Mouse (Mus musculus) cerebellum, postnatal 25 days (tissue): ENCODE measurements around the gene Gm14124.
"Not testable (repeated sequence)": the region's sequence is repeated elsewhere in the genome, so short reads cannot be mapped to it uniquely, and the experiment has no call there.

Experiments
- DNase-seq, 2 experiments: peaks; one replicate each; pipeline ENCODE4 v3.0.0; 2021; ENCODE audit warnings: mixed read lengths in 2 of 2

Gene Gm14124

GRCm38 (mm10) chr2:150257291-150257690 lies at the start of gene Gm14124:
Gm14124 (plus strand) TSS chr2:150257517.
- not testable (repeated sequence) for DNase-seq

- peak; percentile 78 to 82 for DNase-seq
These were observed 39.5 kb upstream of the Gm14124 start, which contains the start of gene Zfp937 for GRCm38 (mm10) chr2:150217600-150218362. Zfp937 (plus strand) TSS chr2:150218073.

GRCm38 (mm10) chr2:150218363-150218725 lies 39.0 kb upstream of the Gm14124 start:
- DNase-seq, result not testable (repeated sequence)

- DNase-seq, result not testable (repeated sequence)
These were observed 34.1 kb upstream of the Gm14124 start for GRCm38 (mm10) chr2:150223263-150223662.

- DNase-seq, result no peak
These were observed 14.1 kb upstream of the Gm14124 start for GRCm38 (mm10) chr2:150243211-150243610.

GRCm38 (mm10) chr2:150255491-150255890 lies 1.8 kb upstream of the Gm14124 start, which contains the start of gene Gm21994:
Gm21994 (minus strand) TSS chr2:150255591.
- not testable (repeated sequence) for DNase-seq

- DNase-seq, result not testable (repeated sequence)
These were observed 456 bp upstream of the Gm14124 start for GRCm38 (mm10) chr2:150256861-150257260.

- DNase-seq, result no peak
These were observed 36.4 kb downstream of the Gm14124 start for GRCm38 (mm10) chr2:150293669-150294068.

- no peak for DNase-seq
These were observed 41.8 kb downstream of the Gm14124 start for GRCm38 (mm10) chr2:150299096-150299495.

GRCm38 (mm10) chr2:150307183-150307773 lies 50.0 kb downstream of the Gm14124 start:
- no peak for DNase-seq

GRCm38 (mm10) chr2:150310952-150311884 lies 53.9 kb downstream of the Gm14124 start:
- DNase-seq, result peak; percentile 86 to 91

- DNase-seq, result no peak
These were observed 58.8 kb downstream of the Gm14124 start for GRCm38 (mm10) chr2:150316140-150316539.

GRCm38 (mm10) chr2:150318973-150319372 lies 61.7 kb downstream of the Gm14124 start:
- DNase-seq, result no peak
